Mouse (Mus musculus) myocyte (in vitro differentiated cells): Measurements from ENCODE around the gene Adarb2. TPM values are rescaled to one million over a fixed set of nuclear protein-coding genes. Genes with fewer than 3 reads are reported as not detected.

Source experiments
- H3K27me3 ChIP-seq: one replicate; pipeline ENCODE4 v1.6.1; 2011; ENCODE audit not compliant: control insufficient read depth, insufficient read depth, insufficient read length
- H3K36me3 ChIP-seq: one replicate; pipeline ENCODE4 v1.6.1; 2011; ENCODE audit not compliant: control insufficient read depth, insufficient read depth
- H3K4me2 ChIP-seq: one replicate; pipeline ENCODE4 v1.6.1; 2011; ENCODE audit warnings: low read depth, control low read depth
- H3K4me3 ChIP-seq: one replicate; pipeline ENCODE4 v1.5.1; 2011; ENCODE audit warnings: mild to moderate bottlenecking, control low read depth, moderate library complexity
- H3K79me2 ChIP-seq: one replicate; pipeline ENCODE4 v1.6.1; 2011; ENCODE audit not compliant: control insufficient read depth, insufficient read depth
- H3ac ChIP-seq: one replicate; pipeline ENCODE4 v1.6.1; 2011; ENCODE audit not compliant: control insufficient read depth, insufficient read length
- CEBPB ChIP-seq: IDR thresholded peaks from 2 replicates; pipeline ENCODE4 v1.6.1; 2011; ENCODE audit warnings: mild to moderate bottlenecking, moderate library complexity; ENCODE audit not compliant: poor library complexity, insufficient read depth, severe bottlenecking
- E2F4 ChIP-seq: IDR thresholded peaks from one replicate; pipeline ENCODE4 v1.6.1; 2011; ENCODE audit warnings: mild to moderate bottlenecking, control low read depth, moderate library complexity; ENCODE audit not compliant: insufficient read depth
- MAX ChIP-seq: IDR thresholded peaks from one replicate; pipeline ENCODE4 v1.6.1; 2011; ENCODE audit warnings: low read depth, mild to moderate bottlenecking, control low read depth
- MYOD1 ChIP-seq, 3 experiments: IDR thresholded peaks; one replicate each; pipeline ENCODE4 v1.6.1; 2011; ENCODE audit warnings: control low read depth in 2 of 3, low read depth in 2 of 3, mild to moderate bottlenecking in 2 of 3, moderate library complexity in 1 of 3; ENCODE audit not compliant: insufficient read length in 2 of 3, control insufficient read depth in 1 of 3
- MYOG ChIP-seq, 3 experiments: IDR thresholded peaks; one replicate each; pipeline ENCODE4 v1.6.1; 2011; ENCODE audit warnings: control low read depth in 2 of 3, low read depth in 2 of 3, mild to moderate bottlenecking in 2 of 3; ENCODE audit not compliant: insufficient read length in 2 of 3, control insufficient read depth in 1 of 3, insufficient read depth in 1 of 3
- POLR2A ChIP-seq: IDR thresholded peaks from one replicate; pipeline ENCODE4 v1.6.1; 2011; ENCODE audit warnings: low read depth, mild to moderate bottlenecking, control low read depth, moderate library complexity; ENCODE audit not compliant: insufficient read length
- POLR2AphosphoS2 ChIP-seq: IDR thresholded peaks from one replicate; pipeline ENCODE4 v1.6.1; 2011; ENCODE audit warnings: low read depth, control low read depth; ENCODE audit not compliant: insufficient read length
- REST ChIP-seq: IDR thresholded peaks from one replicate; pipeline ENCODE4 v1.6.1; 2011; ENCODE audit warnings: mild to moderate bottlenecking, control low read depth, moderate library complexity; ENCODE audit not compliant: insufficient read depth, insufficient read length
- SRF ChIP-seq: IDR thresholded peaks from one replicate; pipeline ENCODE4 v1.6.1; 2011; ENCODE audit warnings: low read depth; ENCODE audit not compliant: control insufficient read depth, insufficient read length
- TCF12 ChIP-seq: IDR thresholded peaks from one replicate; pipeline ENCODE4 v1.6.1; 2011; ENCODE audit warnings: mild to moderate bottlenecking, control low read depth; ENCODE audit not compliant: poor library complexity, insufficient read depth, severe bottlenecking
- TCF3 ChIP-seq: IDR thresholded peaks from one replicate; pipeline ENCODE4 v1.6.1; 2011; ENCODE audit warnings: low read depth, control low read depth; ENCODE audit not compliant: insufficient read length
- USF1 ChIP-seq: IDR thresholded peaks from one replicate; pipeline ENCODE4 v1.6.1; 2011; ENCODE audit warnings: low read depth, mild to moderate bottlenecking, control low read depth, moderate library complexity
- polyA plus RNA-seq: library from polyadenylated mRNA; unstranded; fragments of >200 nt; fragmentation: generic; extraction: Trizol; gene quantifications from one replicate; pipeline ENCODE4 v1.2.1, GENCODE M21; 2012; ENCODE audit warnings: missing spikeins

Adarb2 gene
- polyA plus RNA-seq, 1 experiment, result not detected

DNA sequence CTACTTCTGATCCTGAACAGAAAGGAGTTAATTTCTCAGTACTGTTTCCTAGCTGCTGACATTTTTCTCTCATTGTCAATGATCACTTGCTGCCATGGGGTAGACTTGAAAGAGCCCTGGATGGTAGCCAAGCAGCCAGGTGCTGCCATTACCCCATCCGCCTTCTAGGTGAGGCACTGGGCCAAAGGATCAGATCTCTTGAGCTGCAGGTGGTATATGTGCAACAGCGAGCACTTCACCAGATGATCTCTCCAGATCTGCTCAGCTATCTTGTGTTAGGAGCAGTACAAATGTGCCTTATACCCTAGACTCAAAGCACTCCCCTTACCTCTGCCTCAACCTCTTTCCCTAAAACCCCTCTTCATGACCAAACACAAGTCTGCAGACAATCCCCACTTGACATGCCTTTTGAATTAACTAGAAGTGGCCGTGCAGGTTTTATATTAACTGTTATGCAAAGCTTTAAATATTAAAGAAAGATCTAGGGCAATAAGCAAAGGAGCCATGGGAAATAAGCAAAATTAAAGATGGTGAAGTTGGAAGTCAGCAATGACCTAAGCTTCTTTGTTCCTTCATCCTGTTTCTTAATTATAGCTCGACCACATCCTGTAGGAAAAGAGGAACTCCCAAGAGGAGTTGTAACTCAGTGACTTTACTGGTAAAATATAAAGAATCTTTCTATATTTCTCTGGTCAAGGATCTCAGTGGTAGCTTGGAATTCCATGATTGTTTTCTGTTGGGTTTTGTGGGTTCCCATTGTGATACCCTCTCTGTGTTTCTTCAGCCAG lies 69.7 kb downstream of the Adarb2 start:
- H3ac ChIP-seq, result no peak overlapping the region
- H3K27me3 ChIP-seq, result no peaks in the 10 kb centered on the region
- TF ChIP-seq USF1 (no peak), MYOG (IDR thresholded peaks at IDR 0.05; ENCODE audit: control insufficient read depth in 1 of 3, insufficient read depth in 1 of 3, insufficient read length in 2 of 3, low read depth in 2 of 3) (no peak), POLR2A (no peak), POLR2AphosphoS2 (no peak), MAX (no peak), TCF3 (no peak), SRF (no peak), TCF12 (no peak), E2F4 (no peak), REST (no peak), CEBPB (no peak), MYOD1 (IDR thresholded peaks at IDR 0.05; ENCODE audit: control insufficient read depth in 1 of 3, insufficient read length in 2 of 3, low read depth in 2 of 3) (no peak)
- no peaks in the 10 kb centered on the region for H3K79me2 ChIP-seq
- H3K36me3 ChIP-seq, result no peaks in the 10 kb centered on the region
- H3K4me3 ChIP-seq, result no peak overlapping the region
- H3K4me2 ChIP-seq, result no peak overlapping the region

DNA sequence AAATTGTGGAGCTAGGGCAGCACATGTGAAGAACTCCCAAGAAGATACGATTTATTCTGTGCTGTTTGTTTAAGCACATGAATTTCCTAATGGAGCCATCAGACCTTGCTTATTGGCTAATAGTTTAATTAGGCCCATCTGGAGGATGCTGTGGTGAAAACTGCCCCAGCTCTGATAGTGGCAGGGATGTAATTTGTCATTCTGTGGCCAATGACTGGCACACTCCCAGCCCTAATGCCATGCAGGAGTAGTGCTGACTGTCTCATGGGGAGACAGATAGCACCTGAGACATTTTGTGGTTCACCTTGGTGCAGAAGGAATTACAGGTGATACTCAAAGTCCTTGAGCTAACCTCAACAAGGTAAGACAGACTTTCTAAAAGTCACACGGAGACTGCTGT lies 80.5 kb downstream of the Adarb2 start:
- no peak for TF ChIP-seq USF1
- TF ChIP-seq MYOD1 (IDR thresholded peaks at IDR 0.05; ENCODE audit: control insufficient read depth in 1 of 3, insufficient read length in 2 of 3, low read depth in 2 of 3), result no peak
- no peak for TF ChIP-seq E2F4
- no peak for TF ChIP-seq POLR2AphosphoS2
- no peak for TF ChIP-seq SRF
- no peak for TF ChIP-seq POLR2A
- TF ChIP-seq CEBPB, result no peak
- no peaks in the 10 kb centered on the region for H3K79me2 ChIP-seq
- no peak overlapping the region for H3K4me3 ChIP-seq
- H3K4me2 ChIP-seq, result no peak overlapping the region
- H3K27me3 ChIP-seq, result no peaks in the 10 kb centered on the region
- no peaks in the 10 kb centered on the region for H3K36me3 ChIP-seq
- no peak overlapping the region for H3ac ChIP-seq

- H3ac ChIP-seq, result no peak overlapping the region
- TF ChIP-seq REST, result peak; percentile 83
- no peak for TF ChIP-seq MAX
- TF ChIP-seq USF1, result no peak
- H3K4me3 ChIP-seq, result no peak overlapping the region
- no peaks in the 10 kb centered on the region for H3K27me3 ChIP-seq
- no peak overlapping the region for H3K4me2 ChIP-seq
- H3K79me2 ChIP-seq, result no peaks in the 10 kb centered on the region
- H3K36me3 ChIP-seq, result no peaks in the 10 kb centered on the region
Observed at GRCm38 (mm10) chr13:8316347-8317141, 113.9 kb downstream of the Adarb2 start.

DNA sequence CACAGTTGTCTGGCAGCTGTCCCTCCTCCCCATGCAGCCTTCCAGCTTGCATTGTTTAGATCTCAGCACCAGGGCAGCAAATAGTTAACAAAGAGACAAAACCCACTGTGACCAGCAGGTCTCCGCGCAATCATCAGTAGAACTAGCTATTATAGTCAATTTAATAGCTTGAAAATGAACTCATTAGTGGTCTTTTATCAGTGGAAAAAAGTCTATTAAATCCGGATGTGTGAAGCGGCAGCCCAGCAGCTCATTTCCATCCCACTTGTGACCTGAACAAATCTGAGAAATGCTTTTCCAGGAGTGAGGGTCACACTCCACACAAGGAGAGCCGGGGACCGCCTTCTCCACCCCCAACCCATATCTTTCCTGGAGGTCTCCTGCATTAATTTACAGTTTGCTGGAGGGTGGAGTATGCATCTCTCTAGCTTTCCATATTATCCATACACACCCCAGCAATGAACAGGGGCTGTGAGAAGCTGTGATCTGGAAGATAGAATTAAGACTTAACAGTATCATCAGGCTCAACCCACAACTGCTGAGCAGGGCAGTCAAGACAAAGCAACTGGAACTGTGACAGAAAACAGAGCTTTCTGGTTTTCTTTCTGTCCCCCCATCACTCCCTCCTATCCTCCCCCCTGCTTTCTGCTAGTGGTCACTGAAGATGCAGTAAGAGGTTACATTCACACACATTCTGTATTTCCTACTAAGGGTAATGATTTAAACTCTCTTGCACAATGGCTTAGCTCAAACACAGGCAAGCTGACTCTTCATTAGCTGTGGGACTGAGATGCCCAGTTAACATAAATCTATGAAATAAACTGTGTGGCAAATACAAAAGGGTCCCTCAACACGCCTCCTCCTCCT lies 131.2 kb downstream of the Adarb2 start:
- Histone ChIP-seq H3K36me3 (no peaks in the 10 kb centered on the region), H3K4me2 (no peak overlapping the region), H3K79me2 (no peaks in the 10 kb centered on the region), H3K27me3 (no peaks in the 10 kb centered on the region), H3ac (no peak overlapping the region), H3K4me3 (no peak overlapping the region)
- TF ChIP-seq USF1, result no peak
- no peak for TF ChIP-seq MAX
- no peak for TF ChIP-seq POLR2AphosphoS2
- no peak for TF ChIP-seq SRF
- TF ChIP-seq TCF12, result no peak
- no peak for TF ChIP-seq MYOD1 (IDR thresholded peaks at IDR 0.05; ENCODE audit: control insufficient read depth in 1 of 3, insufficient read length in 2 of 3, low read depth in 2 of 3)
- TF ChIP-seq REST, result no peak
- TF ChIP-seq CEBPB, result no peak
- no peak for TF ChIP-seq MYOG (IDR thresholded peaks at IDR 0.05; ENCODE audit: control insufficient read depth in 1 of 3, insufficient read depth in 1 of 3, insufficient read length in 2 of 3, low read depth in 2 of 3)
- TF ChIP-seq POLR2A, result no peak
- TF ChIP-seq E2F4, result no peak
- no peak for TF ChIP-seq TCF3
